Mouse (Mus musculus) testis, adult 2 months (tissue): ENCODE results near the gene Vdr.

Experiments
- CTCF ChIP-seq: fragments of 200-500 bp; IDR thresholded peaks from 2 replicates; pipeline ENCODE4 v1.5.1; 2012; ENCODE audit warnings: low read depth, mild to moderate bottlenecking, inconsistent platforms, low read length, moderate library complexity; ENCODE audit not compliant: control insufficient read depth, insufficient read depth, insufficient replicate concordance
- POLR2A ChIP-seq: fragments of 200-500 bp; IDR thresholded peaks from 2 replicates; pipeline ENCODE4 v1.6.1; 2012; ENCODE audit warnings: low read depth, mild to moderate bottlenecking, inconsistent platforms, low read length, moderate library complexity; ENCODE audit not compliant: control insufficient read depth

GRCm38 (mm10) chr15:97896861-97897654 lies 13.4 kb downstream of the Vdr start:
- TF ChIP-seq CTCF (no peak), POLR2A (no peak)
